Mouse (Mus musculus): ENCODE data around the gene Zfp174.

GRCm38 (mm10) chr16:3848416-3848815, 1.3 kb downstream of the Zfp174 start:
- no peak for TF ChIP-seq POLR2A (IDR thresholded peaks at IDR 0.05; ENCODE audit: insufficient read depth, low read depth, low read length)
- TF ChIP-seq CTCF (IDR thresholded peaks at IDR 0.05) = peak; percentile 46

All from heart, adult 2 months (tissue).